Mouse (Mus musculus) kidney, postnatal 25 days (tissue): ENCODE data around the gene Trdmt1.

Experiments used
- DNase-seq, 2 experiments: peaks; one replicate each; pipeline ENCODE4 v3.0.0; 2021; ENCODE audit warnings: mixed read lengths in 2 of 2

Trdmt1 gene

DNA sequence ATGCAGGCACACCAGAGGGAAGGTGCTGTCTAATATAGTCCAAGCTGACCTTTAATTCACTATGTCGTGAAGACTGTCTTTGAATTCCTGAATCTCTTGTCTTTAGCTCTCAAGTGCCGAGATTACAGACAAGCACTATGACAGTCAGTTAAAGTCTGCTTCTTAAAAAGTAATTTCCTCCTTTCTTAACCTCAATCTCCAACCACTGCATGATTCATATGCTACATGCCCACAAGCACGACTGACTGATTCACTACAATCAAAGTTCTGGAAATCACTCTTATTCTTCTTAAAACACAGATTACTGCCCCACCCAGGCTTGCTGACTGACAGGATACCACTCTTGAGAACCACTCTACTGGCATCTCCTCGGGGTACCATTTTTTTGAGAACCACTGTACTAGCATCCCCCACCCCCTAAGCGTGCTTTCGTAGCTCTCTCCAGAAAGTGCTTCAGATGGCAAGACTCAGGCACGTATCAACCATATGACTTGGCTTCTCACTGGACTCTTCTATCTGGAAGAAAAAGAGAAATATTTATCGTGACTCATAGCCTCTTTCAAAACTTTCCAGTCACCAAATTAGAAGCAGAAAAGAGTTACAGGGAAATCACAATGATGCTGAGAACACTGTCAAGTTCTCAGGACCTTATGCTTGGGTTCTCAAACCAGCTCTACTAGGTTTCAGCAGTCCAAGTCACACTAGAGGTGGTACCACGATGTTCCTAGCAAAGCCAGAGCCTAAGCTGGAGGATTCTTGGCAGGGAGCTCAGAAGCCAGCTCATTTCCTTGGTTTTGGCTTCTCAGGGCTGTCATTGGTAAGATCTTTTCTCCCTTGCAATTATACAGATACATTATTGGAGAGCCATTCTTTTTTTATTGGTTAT, 12.9 kb upstream of the Trdmt1 start:
- no peak for DNase-seq

DNA sequence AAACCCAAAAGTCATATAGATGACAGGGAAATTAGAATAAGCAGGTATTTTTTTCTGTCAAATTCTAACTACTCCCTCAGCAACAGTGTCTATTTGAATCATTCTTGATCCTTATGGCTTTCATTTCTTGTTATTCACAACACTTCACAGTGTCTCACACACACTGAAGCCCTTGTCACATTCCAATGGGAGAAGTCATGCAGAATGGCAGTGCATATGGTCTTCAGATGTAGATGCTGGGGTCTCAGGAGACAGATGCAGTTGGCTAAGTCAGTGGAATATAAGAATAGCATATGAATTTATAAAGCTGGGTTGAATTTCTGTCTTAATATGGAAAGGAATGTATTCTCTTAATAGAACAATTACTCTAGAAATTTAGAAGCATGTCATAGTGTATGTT, 11.8 kb upstream of the Trdmt1 start:
- no peak for DNase-seq

DNA sequence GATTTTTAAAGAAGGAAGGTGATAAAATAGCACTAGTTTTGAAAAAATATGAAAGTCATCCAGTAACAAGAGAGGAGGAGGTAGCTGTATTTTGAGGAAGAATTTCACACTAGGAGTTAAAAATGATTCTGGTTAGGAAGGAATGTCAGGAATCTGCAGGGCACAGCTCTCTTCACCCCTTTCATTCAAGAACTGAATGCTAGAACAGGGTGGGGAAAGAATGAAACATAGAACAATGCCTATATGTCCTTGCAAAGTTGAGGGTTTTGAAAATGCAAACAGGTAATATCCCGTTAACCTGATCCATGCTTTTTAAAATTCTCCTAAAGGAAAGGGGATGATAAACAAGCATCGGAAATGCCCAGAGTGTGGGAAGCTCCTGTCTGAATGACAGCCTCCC, 9.5 kb upstream of the Trdmt1 start:
- no peak for DNase-seq

DNA sequence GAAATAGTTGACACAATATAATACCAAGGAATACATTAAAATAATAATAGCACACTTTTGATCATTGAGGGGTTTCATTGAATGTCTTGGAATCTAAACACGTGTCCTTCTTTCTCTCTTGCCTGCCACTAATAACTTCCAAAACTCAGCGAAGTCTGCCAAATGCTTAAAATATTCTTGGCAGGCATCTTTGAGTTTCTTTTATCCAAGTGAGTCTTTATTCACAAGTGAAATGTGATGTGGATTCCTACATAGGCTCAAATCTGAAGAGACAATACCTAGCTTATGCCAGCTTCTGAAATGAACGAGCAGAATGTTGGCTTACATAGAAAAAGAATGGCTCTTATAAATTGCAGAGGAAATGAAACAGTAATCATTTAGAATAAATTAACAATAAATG, 4.3 kb upstream of the Trdmt1 start:
- DNase-seq, result no peak

DNA sequence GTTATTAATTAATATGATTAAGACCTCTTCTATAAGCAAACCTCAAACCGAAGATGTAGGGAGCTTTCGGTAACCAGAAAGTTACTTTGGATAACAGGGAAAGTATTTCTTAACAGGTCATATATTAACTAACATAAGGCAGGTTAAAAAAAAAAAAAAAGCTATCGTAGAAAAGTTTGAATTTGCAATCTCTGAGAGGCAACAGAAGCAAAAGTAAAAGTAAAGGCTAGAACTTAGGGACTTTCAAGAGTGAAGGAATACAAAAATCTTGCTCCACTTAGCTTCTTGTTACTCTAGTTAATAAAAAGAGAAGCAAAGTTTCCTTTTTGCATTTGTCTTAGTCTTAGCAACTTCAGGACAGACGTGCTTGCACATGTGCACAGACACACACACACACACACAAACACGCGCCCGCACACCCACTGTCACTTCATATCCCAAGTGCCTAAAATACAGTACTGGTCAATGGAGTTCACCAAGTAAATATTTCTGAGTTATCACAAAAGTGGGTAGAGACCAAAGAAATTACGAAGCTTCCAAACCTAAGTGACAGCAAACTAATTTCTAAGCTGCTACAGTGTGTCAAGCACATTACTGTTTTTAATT, 846 bp downstream of the Trdmt1 start:
- peak in 1 of 2 experiments; percentile 9 for DNase-seq

DNA sequence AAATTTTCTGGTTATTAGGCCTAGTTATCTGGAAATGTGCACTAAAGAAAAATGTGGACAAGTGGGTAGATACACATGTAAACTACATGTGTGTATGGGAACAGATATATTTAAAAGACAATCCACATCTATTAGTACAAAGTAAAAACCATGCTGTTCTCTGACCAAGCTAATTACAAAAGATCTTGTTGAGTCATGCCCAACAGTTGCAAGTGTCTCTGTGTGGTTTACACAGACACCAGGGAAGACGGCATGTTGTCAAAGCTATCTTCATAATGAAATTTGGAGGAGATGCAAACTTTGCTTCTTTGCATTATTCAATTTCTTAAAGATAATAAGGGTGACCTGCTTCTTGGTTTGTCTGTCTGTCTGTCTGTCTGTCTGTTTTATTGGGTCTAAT, 4.6 kb downstream of the Trdmt1 start:
- no peak for DNase-seq

DNA sequence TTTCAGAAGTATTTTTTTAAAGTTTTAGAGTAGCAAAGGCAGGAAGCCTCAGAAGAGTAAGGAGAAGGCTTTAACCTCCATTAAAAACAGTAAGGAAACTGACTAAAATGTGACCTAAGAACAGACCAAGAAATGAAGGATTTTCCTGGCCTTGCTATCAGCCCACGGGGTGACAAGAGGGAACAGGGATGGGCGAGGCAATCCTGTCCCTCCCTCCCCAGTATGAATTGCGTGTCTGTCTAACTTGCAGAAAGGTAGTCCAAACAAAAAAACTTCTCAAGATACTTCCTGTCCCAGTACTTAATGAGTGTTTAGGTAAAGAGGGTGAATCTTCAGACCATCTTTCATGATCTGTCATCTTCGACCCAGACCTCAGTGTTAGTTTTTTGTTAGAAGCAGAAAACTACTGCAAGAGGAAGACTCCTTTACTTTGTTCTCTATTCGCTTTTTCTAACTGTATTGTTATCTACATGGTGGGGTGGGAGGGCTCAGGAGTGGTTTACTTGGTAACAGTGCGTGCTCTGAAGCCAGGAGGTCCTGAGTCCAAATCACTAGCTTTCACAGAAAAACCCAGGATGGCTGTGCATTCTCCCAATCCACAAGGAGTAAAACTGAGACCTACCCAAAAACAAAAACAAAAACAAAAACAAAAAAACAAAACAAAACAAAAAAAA, 5.6 kb downstream of the Trdmt1 start:
- no peak for DNase-seq

DNA sequence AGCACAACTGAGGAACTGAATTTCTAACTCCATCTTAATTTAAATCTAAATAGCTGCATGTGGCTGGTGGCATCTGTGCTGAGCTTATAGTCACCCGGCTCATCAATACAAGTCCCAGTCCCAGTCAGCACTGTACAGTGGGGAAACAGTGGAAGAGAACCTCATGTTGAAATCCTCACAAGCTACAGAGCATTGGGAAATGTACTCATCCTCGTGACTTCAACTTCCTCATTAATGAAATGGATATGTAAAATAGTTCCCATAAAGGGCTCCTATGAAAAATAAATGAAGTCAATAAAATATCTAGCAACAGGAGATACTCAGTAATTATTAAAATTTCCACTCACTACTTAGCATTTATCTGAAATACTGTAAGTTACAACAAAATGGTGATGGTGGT, 6.2 kb downstream of the Trdmt1 start:
- no peak for DNase-seq

DNA sequence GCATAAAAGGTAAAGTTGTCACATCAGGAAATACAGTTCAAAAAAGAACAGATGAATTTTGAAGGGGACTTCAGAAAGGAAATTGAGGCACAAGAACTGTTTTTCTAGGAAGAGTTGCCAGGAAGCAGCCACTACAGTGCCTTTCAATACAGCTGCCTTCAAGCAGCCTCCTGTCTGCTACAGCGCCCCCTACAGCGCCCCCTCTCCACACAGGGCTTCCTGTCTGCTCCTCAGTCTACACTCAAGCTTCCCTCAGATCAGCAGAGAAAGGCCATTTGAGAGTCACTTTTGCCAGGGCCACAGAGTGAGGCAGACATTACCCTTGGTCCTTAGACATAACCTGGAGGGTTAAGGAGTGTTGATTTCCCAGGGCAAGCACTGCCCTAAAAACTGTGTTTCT, 6.7 kb downstream of the Trdmt1 start:
- DNase-seq, result peak; percentile 20 to 41

DNA sequence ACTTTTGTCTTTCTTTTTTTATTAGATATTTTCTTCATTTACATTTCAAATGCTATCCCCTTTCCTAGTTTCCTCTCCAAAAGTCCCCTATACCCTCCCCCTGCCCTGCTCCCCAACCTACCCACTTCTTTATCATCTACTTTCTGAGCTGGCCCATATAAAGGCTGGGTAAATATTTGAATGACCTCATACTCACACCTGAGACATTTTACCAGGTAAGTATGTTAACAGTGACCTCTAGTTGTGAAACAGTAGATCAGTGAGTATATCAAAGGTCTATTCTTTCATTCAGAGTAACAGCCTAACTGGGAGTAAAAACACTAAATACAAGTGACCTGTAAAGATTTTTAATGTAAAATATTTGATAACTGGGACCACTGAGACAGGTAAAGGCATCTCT, 7.7 kb downstream of the Trdmt1 start:
- DNase-seq, result no peak

DNA sequence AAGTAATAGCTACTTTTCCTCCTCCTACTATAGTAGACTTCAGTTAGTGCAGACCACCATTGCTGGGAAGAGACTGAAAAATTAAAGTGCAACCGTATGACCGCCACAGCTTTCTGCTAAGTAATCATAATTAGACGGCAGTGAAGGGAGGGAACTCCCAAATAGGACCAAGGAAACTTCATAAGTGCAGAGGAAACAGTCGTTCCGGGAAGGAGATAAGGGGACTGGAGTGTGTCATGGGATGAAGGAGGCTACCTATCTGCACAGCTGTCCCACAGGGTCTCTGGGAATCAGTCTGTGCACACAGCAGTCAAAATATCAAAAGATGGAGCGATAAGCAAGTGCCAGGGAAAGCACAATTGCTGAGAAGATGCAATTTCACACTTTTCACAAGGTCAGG, 13.8 kb downstream of the Trdmt1 start:
- DNase-seq, result no peak

DNA sequence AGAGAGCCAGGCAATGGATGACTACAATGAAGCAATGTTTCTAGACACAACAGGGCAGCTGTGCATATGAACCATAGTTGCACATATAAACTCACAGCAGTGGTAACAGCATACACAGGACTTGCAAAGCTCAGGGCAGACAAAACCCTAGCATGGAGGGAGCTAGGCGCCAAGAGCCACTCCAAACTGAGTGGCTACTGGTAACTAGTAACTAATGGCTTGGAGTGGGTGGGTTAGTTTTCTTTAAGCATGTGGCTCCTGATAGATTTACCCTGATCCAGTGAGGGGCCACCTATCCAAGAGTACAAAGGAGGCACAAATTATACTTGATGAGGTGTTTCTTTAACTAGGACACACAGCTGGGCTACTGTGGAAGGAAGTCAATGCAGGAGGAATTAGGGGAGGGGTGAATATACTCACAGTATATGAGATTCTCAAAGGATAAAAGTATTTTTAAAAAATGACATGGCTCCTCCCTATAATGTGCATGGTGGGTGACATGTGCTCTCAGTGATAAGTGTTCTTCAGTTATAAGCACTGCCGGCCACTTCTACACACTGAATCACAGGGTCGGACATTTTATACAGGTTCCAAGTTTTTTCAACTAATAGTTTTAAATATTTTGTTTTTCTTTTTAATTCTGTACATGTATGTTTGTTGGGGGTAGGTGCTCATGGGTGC, 15.1 kb downstream of the Trdmt1 start:
- no peak for DNase-seq

DNA sequence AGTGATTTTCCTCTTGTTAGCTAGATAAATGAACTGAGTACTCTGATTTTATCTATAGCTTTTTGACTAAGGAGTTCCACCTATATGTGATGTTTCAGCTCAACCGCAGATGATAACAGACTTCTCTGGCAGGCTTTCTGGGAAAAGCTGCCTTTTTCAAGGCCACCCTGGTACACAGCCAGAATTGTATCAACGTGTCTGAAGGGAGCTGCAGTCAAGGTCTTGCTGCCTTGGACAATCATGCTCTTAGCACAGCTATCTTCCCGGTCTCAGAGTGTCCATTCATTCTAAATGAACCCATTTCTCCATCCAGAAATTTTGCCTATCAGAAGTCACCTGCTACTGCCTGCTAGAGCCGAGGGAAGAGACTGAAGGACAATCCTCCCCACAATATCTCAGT, 16.9 kb downstream of the Trdmt1 start:
- no peak for DNase-seq

DNA sequence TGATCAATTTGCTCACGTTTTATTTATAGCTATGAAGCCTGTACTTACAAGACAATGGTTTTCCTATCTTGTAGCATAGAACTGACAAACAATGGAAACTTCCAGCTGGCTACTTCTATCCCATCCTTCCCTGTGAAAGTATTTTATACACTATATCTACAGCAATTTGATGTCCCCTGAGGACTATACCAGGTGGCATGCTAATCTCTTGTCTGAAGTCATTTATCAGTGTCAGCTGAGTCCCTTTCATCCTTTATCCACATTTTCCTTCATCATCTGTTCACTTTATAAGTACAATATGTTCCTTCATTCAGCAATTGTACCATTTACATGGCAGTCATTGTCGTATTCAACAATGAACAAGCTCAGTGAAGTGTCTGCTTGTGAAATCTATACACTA, 17.3 kb downstream of the Trdmt1 start:
- no peak for DNase-seq

DNA sequence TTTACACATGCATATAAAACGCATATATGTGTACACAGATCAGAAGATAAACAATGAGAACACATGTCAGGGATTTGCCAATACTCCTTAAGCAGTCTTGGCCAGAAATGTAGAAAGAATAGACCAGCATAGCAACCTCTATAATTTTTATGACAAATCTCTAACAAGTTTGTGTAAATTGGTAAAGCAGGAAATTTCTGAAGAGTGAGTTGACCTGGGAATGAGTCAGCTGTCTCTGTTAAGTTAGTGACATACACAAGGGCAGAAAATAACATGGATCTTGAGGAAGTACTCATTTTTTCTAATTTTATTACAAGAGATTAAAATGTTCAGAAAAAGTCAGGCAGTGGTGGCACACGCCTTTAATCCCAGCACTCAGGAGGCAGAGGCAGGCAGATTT, 18.3 kb downstream of the Trdmt1 start:
- DNase-seq, result no peak

DNA sequence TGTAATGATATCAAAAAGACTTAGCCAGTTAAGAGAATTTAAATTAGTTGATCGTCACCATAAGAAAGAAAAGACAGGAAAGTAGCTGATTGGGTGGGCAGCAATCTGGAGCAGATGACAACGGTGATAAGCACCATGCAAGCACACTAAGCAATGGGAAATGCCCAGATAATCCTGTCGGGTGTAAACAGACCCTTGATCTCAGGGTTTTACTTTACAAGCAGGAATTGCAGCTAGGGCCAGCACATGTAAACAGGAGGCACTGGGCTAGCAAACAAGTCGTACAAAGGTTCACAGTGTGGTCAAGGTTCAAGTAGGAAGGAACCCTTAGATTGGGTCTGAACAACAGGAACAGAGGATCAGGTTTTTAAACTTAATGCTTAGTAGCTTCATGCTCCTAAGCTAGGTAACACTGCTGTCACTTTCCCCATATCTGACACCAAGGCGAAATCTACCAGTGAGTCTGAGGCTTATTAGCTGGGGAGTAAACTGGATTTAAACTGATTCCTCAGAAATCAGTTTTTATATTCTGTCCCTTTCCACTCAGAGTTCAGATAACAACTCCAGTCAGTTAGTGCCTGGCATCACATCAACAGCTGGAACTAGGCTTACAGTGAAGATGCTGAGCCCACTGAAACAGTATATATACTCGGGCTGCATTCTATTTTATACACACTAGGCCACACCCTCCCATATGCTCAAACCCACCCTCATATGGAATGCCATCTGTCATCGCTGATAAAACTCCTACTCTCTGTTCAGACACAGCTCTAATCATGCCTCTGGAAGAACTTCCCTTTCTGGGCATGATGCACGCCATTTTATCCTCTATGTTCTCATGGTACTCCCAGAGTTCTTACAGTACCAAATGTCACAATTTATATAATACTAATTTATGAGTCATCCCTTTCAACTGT, 20.7 kb downstream of the Trdmt1 start:
- DNase-seq, result peak; percentile 50 to 71

DNA sequence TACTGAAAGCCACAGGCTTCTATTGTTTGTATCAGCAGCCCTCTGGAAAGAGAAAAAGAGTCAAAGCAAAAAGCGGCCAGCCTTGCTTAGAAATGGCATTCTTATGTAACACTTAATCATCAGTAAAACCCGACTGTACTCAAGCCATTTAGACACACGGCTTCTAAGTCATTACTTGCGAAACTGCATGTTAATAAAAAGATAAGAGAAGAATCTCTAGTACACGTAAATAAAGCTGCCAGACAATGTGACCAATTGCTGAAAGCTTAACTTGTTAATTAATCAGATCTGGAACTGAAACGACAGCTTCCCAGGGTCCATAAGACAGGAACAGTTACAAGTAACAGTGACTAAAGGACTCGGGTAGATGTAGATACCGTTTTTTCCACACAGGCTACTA, 22.4 kb downstream of the Trdmt1 start:
- DNase-seq, result no peak

DNA sequence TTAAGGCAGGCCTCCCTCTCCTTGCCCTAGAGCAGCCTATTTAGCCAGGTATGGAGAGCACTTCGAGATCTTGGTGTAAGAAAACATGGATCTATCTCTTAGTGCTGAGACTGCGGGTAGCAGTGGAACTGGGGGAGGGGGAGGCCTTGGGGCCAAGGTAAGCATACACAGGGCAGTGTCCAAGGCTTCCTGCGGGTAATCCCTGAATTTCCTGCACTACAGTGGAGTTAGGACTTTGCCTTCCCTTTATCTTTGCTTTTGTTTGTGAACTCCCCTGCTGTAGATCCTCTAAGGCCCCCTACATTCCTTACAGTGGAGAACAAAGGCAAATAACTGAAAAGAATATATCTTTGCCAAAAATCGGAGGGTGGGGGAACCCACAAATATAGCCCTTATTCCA, 29.5 kb downstream of the Trdmt1 start:
- DNase-seq, result peak in 1 of 2 experiments; percentile 43

DNA sequence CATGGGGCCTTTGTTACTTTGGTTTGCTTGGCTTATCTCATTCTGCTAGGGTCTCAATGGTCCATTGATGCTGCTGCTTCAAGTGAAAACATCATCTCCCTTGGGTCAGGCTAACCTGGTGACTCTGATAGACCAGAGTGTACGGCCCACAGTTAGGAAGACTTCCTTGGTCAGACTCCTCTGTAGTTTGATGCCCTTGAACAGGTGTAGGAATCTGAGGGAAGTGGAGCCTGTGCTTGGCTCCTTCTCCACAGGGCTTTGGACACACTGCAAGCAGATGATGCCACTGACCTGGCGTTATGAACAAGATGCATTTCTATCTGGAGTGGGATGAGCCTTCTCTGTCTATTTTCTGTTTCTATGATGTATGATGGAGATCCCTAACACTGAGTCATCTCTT, 41.8 kb downstream of the Trdmt1 start:
- DNase-seq, result no peak

DNA sequence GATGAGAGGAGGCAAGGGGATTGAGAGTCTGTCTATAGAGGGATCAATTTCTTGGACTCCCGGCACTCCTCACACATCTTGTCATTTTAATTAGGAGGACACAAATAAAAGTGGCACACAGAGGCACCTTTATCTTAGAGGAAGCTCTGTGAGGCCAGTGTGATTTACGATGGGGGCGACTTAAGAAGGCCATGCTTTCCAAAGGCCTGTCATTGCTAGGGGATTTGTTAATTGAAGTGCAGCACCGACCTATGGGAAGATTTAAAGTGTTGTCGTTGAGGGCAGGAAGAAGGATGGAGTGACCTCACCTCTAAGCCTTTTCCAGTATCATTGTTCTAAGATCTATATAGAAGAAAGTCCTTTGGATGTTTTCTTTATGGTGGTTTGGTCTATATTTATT, 42.9 kb downstream of the Trdmt1 start:
- no peak for DNase-seq

DNA sequence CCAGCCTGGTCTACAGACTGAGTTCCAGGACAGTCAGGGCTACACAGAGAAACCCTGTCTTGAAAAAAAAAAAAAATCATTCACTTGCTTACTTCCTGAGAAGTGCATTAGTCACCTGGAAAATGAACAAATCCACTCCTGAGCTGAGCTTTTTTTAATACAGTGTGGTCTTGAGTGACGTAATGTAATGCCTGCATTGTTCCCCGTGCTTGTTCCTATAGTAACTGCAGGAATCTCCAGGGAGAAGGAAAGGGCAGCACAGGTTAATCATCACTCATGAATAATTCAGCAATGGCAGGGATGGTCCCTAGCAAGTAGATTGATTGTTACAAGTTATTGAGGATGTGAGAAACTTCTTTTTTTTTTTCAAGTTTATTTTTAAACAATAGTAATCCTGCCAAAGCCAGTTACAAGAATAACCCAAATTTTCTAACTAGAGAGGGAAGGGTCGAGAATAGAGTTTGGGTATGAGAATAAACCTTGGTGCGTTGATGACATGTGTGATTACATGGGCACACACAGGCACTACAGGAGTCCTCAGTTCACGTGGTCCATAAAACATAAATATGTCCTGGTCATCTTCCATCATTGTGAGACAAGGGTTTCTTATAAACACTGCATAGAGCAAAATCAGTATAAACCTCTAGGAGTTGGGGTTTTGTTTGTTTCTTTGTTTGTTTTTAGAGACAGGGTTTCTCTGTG, 44.0 kb downstream of the Trdmt1 start:
- no peak for DNase-seq

DNA sequence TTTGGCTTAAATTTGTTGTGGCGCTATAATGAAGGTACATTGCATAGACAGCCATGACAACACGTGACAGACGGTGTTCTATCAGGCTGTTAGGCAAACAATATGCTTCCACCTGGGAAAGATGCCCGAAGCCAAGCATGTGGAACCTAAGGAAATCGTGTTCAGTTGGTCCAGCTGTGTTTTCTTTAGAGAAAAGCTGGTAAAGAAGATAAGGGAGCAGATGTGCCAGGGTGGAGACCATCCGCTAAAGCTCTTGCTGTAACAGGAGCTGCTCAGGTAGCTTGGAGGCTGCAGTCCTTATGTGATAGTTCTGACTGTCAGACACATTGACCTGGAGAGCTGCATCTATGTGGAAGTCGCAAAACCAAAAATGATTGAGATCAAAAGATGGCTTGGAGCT, 45.3 kb downstream of the Trdmt1 start:
- no peak for DNase-seq
